Mouse (Mus musculus): ENCODE measurements around the gene Phlpp2.

GRCm38 (mm10) chr8:109948285-109948564 lies 79.9 kb downstream of the Phlpp2 start:
- TF ChIP-seq CTCF (IDR thresholded peaks at IDR 0.05; ENCODE audit: low read depth) (no peak), EP300 (IDR thresholded peaks at IDR 0.05; ENCODE audit: low read depth) (no peak)

All from liver, postnatal 0 days (tissue).